Mouse (Mus musculus): ENCODE data around the gene Med12.

DNA sequence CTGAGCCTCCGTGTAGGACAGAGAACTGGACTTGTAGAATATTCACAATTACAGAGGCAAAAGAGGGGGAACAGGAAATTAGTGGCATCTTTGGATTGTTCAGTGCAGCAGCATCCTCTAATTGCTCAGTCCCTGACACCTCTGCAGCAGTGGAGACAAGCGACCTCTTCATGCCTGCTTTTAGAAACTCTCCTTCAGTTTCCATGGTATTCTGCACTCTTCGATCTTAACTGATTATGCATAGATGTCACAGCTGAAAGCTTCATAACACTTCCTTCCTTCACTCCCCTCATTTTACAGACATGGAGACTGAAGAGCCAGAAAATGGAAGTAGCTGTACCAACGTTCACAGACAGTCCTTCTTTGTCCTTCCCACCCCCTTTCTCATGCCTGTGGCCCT, 72.6 kb downstream of the Med12 start:
- TF ChIP-seq CTCF (IDR thresholded peaks at IDR 0.05; ENCODE audit: control insufficient read depth, insufficient read depth, low read length) (no peak), POLR2A (IDR thresholded peaks at IDR 0.05; ENCODE audit: borderline replicate concordance, control insufficient read depth, low read depth, low read length) (no peak)

Data from bone marrow, adult 2 months (tissue).